Mouse (Mus musculus) heart, postnatal 10 days (tissue): ENCODE measurements around the gene Zdhhc21. TPM values are rescaled to one million over a fixed set of nuclear protein-coding genes. Genes with fewer than 3 reads are reported as not detected.

Experiments
- DNase-seq, 2 experiments: peaks; one replicate each; pipeline ENCODE4 v3.0.0; 2021
- intact Hi-C: fragments of 180-260 bp; cut with DNase I; formaldehyde crosslinking; loops from one replicate; pipeline ENCODE4 v1.15.1; 2025
- total RNA-seq, 2 experiments: library from RNA; stranded (reverse); gene quantifications; 2 replicates each; pipeline ENCODE4 v1.2.3; 2021

The Zdhhc21 gene
- total RNA-seq, 2 experiments from 2014 or later: 15.1 to 19.2 TPM

DNA sequence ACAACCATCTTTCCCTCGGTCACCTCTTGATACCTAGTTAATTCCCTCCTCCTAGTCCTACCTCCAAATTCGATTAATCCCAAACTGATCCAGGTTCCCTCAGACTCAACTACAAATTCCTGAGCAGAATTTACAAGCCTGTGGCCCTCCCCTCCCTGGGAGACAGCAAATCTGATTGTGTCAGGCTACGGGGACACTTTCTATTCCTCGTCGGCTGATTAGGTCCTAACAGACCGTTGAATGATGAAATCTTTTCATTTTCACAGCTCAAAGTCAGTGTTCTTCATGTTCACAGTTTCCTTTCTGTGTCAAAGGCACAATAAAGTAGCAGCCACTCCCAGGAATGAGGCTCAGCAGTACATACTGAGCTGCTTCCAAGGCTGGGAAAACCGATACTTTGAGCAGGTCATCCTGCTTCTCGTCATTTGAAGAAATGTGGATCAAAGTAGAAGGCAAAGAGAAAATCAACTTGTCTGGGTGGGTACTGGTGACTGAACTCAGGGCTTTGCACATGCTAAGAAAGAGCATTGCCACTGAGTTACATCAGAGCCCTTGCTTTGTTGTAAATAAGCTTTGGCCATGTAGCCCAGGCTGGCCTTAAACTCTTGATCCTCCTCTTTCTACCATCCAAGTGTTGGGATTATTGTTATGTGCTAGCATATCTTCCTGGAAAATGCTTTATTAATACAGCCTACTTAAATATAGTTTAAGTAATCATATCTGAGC is 5.4 kb upstream of the Zdhhc21 start:
- no peak for DNase-seq
- intact Hi-C loops: no loop called here

DNA sequence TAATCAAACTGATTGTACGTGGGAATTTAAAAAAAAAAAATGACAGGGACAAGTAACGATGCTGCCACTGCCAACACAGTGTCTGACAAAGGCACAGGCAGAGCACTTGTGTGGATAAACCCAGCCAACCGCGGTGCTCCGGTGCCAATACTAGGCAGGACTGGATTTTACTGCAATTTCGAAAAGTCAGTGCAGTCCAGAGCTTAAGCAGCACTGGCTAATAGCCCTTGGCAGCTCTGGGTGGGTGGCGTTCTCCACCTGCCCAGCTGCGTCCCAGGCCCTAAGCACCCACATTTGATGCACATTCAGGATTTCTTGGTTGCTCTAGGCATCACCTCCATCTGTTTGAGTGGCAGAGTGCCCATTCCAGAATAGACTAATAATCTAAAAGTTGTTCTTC is 3.6 kb upstream of the Zdhhc21 start:
- intact Hi-C loops: no loop called here
- DNase-seq: no peak

DNA sequence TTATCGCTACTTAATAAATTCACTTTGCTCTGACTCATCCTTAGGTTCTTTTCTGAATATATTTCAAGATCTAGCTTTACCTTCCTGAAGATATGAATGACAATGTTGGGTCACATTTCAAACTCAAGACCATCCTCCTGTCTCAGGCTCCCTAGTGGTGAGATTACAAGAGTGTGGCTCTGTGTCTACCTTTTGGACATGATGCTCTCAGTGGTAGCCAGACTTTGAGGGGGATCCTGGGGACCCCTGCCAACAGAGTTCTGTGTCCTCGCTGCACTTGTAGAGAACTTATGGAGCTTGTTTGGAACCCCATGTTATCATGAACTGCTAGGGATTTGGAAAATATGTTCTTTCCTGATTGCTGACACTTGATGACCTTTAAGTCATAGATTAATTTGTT is 1.7 kb upstream of the Zdhhc21 start:
- intact Hi-C loops: no loop called here
- no peak for DNase-seq

DNA sequence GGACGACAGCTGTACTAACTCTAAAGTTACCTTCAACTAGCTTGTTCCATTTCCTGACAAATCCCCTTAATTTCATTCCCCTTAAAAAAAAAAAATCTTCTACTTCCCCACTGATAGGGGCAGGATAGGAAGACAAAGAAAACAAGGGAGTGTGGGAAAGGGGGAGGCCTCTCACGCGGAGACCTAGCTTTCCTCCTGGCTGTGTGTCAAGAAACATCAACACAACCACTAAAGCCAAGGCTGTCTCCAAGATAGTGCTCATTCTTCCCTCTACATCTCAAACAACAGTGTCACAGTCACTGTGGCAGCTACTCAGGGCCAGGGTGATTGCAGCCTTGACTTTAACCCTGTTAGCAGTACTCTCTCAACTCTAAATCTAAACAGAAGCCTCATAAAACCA is 808 bp upstream of the Zdhhc21 start:
- no peak for DNase-seq
- intact Hi-C loops: no loop called here

DNA sequence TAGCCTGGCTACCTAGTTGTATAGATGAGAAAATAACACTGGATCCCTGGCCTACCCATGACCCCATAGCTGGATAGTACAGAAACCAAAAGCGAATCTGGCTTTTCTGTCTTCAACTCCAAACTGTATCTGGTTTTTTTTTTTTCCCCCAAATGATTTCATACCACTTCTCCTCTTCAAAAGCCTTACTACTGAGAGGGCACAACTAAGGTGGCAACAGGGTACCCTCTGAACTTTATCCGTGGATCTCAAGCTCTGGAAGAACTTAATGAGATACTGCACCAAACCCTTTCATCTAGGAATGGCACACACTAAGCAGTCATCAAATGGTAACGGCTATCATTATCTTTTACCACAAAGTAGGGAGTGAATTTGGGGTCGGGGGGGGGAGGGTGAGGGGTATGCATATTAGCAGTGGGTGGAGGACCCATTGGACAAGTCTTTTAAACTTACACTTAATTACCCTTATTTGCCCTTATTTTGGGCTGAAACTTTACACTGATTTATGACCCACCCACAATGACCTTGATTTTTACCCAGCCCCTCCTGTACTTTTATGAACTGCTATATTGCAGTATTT is 1.2 kb downstream of the Zdhhc21 start:
- intact Hi-C loops: no loop called here
- no peak for DNase-seq

DNA sequence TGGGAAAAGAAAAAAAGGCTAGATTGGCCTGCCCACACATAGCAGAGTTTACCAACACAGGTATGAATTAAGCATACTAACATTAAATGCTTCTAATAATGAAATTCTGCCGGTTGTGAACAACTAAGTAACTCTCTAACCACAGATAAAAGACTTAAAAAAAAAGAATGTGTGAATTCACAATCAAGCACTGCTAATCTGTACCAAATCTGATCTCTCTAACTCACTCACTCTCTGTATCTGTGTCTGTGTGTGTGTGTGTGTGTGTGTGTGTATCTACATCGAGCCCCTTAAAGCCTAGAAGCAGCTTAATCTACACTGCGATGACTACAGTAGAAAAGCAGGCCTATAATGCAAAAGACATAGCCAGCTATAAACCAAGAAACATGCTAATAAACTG is 2.8 kb downstream of the Zdhhc21 start:
- intact Hi-C loops: no loop called here
- no peak for DNase-seq

DNA sequence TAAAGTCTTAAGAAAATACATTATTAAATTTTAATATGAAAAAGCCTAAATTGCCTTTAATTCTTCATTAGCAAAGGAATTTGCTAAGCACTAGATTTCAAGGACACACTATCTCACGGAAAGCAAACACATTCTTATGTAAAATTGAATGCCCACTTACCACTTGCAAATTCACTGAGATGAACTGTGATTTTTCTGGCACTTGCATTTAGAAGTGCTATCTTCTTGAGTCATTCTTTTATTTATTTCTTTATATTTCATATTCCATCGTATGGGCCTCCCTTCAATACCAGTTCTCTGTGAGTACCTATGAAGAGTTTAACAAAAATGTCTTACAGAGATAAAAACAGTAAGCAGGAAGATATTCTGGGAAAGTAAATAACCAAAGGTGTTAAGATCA is 5.9 kb downstream of the Zdhhc21 start:
- intact Hi-C loops: no loop called here
- DNase-seq: no peak

DNA sequence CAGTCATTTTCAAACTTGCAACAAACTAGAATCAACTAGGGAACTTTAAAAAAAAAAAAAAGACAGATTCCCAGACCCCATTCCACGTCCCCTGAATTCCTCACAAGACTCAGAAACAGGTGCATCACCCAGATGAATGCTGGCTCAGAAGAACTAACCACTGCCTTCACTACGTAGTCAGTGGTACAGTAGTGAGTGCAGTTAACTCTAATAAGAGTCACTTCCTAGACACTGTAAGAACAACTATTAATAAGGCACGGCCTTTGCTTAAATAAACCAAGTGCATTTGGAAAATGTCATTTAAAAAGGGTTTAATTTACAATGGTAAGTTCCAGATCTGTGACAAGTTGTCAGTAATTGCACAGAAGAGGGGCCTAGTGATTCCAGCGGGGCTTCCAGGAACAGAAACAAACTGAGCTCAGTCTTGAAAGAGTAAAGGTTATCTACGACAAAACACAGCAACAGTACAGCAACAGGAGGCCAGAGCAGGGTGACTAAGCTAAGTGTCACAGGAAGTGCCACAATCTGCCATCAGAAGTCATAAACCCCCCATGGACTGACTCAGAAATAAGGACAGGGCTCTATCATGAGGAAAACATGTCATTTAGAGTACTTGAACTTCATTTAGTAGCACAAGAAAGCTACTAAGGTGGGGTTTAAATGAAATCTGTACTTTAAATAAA is 11.1 kb downstream of the Zdhhc21 start:
- intact Hi-C loops: no loop called here
- no peak for DNase-seq

DNA sequence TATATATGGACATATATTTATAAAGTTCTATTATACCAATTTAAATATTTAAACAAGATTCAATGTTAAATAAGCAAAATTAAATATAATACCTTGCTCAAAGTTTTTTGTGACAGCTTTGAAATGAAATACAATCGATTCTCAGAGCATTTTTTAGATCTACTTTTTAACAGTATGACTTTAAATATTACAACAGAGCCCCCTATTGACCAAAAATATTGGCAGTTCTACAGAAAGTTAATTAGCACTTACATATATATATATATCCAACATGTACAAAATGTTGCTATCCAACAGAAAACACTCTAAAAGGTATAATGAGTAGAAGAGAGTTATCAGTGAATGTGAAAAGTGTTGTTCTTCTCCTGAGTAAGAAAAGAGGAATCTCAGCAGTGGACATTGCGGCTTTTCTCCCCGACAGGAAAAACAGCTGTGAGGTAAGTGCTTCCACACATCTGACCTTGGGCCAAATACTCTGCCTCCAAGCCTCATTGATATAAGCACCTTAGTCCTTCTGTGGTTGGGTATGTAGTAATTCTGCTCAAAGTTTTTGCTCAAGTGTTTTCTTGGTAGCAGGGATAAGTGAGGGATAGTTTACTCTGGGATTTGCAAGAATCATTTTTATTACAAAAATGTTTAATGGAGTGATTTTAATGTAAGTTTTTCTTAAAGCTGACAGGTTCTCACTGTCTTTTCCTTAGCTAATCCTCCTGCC is 22.1 kb downstream of the Zdhhc21 start:
- DNase-seq: no peak
- intact Hi-C loops: loop anchor here (10.0 kb wide), 1 partner anchor 193 kb away; no protein-coding TSS in a partner anchor

DNA sequence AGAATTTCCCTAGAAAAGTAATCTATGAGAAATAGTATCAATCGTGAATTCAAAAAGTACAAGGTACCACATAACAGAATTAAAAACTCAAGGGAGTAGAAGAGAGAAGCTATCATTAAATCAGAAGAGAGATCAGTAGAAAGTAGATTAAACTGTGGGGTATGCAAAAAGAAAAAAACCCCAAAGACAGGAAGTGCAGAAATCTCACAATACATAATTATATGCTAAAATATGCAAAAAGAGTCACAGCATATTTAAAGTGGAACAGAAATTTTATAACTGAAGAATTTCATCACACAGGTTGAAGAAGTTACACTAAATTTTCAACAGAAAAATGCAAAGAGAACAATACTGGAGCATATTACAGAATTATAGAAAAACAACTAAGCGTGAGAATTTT is 28.6 kb downstream of the Zdhhc21 start:
- intact Hi-C loops: loop anchor here (10.0 kb wide), 1 partner anchor 186 kb away; no protein-coding TSS in a partner anchor
- DNase-seq: no peak

DNA sequence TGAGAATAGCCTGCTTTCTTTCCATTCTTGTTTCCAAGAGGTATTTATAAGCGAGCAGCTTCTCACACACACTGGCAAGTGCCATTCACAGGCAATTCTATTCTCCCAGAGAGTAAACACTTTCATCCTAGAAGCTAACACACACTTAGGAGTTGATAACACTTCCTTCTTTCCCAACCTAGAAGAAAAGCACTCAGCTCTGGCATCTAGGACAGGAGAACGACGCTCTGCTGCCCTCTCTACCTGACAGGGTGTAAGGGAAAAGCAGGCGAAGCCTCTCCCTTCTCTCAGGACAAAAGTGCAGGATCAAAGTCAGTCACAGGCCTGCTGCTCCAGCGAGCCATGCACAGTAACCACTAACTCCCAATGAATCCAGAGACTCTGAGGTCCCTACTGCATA is 30.3 kb downstream of the Zdhhc21 start:
- DNase-seq: no peak
- intact Hi-C loops: no loop called here

DNA sequence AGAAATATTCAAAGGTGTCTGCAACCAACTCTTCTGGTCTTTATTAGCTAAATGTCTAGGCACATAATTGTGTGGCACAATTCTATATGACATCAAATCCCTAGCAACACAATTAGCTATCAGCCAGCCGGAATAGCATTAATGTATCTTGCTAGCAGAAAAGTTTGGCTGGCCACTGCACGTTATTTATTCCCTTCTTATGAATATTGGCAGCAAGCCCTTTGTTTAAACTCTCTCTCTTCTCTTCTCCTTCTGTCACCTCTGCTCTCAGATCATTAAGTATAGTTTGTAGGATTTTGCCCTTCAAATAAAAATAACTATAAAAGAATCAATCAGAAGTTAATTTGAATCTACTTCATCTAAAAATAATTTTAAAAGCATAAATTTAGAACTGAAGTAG is 32.8 kb downstream of the Zdhhc21 start:
- intact Hi-C loops: no loop called here
- no peak for DNase-seq

DNA sequence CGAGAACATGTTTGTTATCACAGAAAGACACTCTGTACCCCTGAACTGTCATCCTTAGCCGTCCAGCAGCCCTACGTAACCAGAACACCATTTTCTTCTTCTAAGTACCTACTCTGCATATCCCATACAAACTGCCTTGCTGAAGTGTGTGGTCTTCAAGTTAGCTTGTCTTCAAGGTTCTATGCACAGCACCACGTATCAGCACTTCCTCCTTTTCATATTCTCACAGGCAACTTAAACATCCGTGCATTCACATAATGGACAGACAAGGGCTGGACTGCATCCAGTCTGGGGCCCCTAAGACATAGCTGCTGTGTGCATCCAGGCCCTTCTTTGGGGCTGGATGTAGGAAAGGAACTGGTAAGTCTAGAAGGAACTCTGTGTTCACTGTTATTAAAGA is 41.9 kb downstream of the Zdhhc21 start:
- DNase-seq: no peak
- intact Hi-C loops: no loop called here

DNA sequence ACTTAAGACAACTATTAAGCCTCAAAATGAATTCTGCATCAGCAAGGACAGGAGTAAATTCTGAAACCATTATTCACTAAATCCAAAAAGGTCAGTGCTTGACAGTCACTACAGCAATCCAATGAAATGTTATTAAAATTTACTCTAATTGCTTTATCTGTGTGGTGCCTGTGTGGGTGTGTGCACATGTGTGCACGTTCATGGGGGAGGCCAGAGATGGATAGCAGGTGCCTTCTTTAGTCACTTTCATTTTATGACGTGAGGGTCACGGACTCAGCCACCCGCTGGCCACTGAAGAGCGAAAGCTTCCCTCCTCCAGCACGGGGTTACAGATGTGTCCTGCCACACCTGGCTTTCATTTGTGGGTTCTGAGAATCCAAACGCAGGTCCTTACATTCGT is 43.4 kb downstream of the Zdhhc21 start:
- DNase-seq: no peak

DNA sequence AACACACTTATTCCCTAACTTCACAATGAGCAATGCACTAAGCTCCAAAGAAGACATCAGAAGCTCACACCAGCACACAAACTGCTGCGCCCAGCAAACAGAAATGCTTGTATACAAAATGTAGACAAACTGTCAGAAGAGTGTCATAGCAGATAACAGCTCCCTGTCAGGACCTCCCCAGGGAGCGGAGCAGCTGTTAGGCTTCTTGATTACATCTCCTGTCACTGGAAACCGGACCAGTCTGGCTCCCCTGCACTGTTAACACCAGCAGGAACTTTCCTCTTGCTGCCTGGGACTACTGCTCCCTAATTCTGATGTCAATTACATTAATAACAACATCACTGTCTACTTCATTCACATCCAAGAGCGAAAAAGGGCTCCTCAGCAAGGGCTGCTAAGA is 44.5 kb downstream of the Zdhhc21 start:
- intact Hi-C loops: no loop called here
- peak; percentile 14 to 20 for DNase-seq

More for the DNA sequence above, 43.4 kb downstream of the Zdhhc21 start:
- intact Hi-C loops: no loop called here

DNA sequence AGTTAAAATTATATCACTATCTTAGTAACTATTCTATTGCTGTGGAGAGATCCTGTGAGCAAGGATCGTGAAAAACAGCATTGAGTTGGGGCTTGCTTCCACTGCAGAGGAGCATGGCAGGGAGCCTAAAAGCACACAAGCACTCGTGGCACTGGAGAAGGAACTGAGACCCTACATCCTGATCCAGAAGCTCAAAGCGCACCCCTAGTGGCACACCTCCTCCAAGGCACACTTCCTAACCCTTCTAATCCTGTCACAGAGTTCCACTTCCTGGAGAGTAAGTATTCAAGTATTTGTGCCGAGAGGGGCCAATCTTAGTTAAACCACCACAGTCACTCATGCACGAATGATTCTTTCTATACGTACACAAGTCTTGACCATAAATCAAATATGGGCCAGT is 46.4 kb downstream of the Zdhhc21 start:
- DNase-seq: no peak
- intact Hi-C loops: no loop called here

DNA sequence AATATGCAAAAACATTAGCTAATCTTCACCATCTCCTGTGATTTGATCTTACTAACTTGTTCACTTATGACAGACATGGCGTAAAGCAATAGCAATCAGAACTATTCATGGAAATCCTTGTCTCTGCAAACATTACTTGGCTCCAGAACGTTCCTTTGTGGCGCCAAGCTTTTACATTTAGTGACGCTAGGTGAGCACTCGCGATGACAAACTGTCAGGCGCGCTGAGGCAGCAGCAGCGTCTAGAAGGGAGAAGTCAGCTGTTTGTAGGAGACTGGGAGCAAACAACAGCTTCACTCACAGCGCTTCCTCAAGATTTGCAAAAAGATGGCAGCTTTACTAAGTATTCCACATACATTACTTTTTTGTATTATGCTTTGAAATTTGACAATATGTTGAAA is 51.9 kb downstream of the Zdhhc21 start:
- DNase-seq: no peak
- intact Hi-C loops: no loop called here

DNA sequence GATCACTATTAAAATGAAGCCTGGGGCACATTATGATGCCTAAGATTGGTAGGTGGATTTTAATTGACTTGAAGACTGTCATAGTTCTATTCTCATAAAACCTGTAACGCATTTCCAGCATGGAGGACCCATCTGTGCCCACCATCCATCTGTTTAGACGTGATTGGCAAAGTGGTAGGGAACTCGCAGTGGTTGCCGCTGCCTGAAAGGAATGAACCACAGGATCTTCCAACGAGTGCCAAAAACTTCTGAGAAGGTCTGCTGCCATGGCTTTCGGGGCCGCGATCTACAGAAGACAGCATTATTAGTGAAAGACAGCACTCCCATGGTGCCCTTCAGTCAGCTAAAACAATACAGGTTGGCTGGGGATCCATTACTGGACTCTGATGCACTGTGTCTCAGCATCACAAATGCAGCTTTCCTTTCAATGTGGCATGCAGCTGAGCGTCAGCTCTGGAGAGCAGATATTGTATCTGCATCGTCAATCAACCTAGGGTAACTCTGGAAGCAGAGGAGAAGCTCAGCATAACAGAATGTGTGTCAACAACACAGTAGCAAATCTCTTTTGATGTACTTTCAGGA is 53.5 kb downstream of the Zdhhc21 start:
- intact Hi-C loops: no loop called here
- no peak for DNase-seq

DNA sequence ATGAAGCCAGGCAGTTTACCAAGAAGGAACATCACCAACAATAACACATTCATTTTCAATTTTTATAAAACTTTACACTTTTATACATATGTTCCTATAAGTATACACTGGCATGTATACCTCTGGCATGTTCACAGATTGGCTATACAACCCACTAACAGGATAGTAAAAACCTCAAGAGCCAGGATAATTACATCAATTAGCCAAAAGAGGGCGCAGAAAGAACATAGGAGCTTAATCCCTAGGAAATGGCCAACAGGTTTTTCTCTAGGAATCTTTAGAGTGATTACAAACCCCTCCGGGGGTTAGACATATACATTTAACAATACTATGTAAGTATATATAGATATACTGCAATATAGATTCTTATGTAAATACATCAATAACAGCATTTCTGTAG is 55.7 kb downstream of the Zdhhc21 start:
- peak; percentile 20 to 29 for DNase-seq
- intact Hi-C loops: loop anchor here (1.0 to 2.0 kb wide), 2 partner anchors 129 to 379 kb away; no protein-coding TSS in a partner anchor

DNA sequence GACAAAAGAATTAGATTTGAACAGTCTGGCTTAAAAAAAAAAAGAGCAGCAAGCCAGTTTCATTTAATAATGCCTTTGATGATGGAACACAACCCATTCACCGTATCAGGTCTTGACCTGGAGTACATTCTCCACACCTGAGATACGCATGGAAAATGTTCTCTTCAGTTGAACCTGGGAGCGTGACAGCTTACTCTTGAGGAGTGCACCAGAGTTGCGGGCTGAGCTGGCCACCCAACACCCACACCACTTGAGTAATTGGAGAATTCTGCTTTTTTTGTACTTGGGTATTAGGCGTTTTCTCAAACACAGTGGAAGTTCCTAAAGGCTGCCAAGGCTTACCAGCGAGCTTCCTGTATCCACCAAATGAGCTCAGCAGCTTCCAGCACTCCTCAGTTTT is 66.2 kb downstream of the Zdhhc21 start:
- intact Hi-C loops: no loop called here
- DNase-seq: no peak
